In the genomic region with DNA sequence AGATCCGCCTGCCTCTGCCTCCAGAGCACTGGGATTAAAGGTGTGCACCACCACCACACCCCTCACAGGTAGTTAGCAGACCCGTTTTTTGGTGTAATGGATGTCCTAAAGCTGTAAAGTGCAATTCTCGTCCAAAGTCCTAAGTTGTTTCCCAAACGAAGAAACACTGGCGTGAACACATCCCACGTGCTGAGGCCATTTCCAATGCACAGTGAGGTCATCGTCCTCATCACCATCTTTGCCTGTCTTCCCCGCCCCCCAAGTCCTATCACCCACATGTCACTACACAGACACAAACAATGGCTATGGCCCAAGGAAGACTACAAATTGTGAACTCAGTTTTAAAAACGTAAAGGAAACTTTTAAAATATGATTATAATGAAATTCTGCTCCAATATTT, we compare ENCODE assay signal across 10 mouse cellular contexts. TPM values are rescaled to one million over a fixed set of nuclear protein-coding genes. Genes with fewer than 3 reads are reported as not detected.
A peak's percentile ranks its signal among the peaks of the same experiment; 100 is the strongest.
DNase-seq lines count a peak whose midpoint lies in the region; ATAC-seq and TF ChIP-seq lines count a peak whose summit lies in the region.
"Had no signal": no experiment of that assay in that cellular context is flagged by ENCODE, and none has a peak within 500 bp of the region (broad histone marks: within the 10 kb centered on the region; RNA-seq: fewer than 3 reads in every experiment).

No protein-coding gene starts in this region.

- TF ChIP-seq CTCF in kidney, postnatal 0 days (IDR thresholded peaks at IDR 0.05; ENCODE audit: low read depth) = no peak
- TF ChIP-seq CTCF in spleen, adult 2 months (IDR thresholded peaks at IDR 0.05; ENCODE audit: extremely low read depth, insufficient read depth, insufficient read length, insufficient replicate concordance) = no peak

- peak overlapping the region; percentile 14; the same call in 1 of the 2 replicates for H3K27ac ChIP-seq in forebrain, embryonic 13.5 days
- no peak overlapping the region for H3K27ac ChIP-seq in forebrain, embryonic 11.5 days (ENCODE audit: low read depth, low read length)
- H3K27ac ChIP-seq in kidney, postnatal 0 days = no peak overlapping the region
- 0 out of 2 replicates have a peak overlapping the region, but pooled peaks have one; percentile 31 for H3K27ac ChIP-seq in spleen, adult 2 months (ENCODE audit: insufficient read depth, low read length)
- H3K27ac ChIP-seq in neural tube, embryonic 15.5 days (replicated peaks) = no peak overlapping the region

- intact Hi-C loops in gastrocnemius, postnatal 36 days (cut with DNase I) = no loop called here

- peak overlapping the region; percentile 8; the same call in 1 of the 2 replicates for H3K4me2 ChIP-seq in forebrain, embryonic 13.5 days
- H3K4me2 ChIP-seq in forebrain, embryonic 11.5 days (ENCODE audit: low read depth, low read length, severe bottlenecking) = no peak overlapping the region
- 0 out of 2 replicates have a peak overlapping the region, but pooled peaks have one; percentile 6 for H3K4me2 ChIP-seq in kidney, postnatal 0 days (ENCODE audit: low read length)
- H3K4me2 ChIP-seq in neural tube, embryonic 15.5 days = peak overlapping the region; percentile 27

- no peak for TF ChIP-seq POLR2A in spleen, adult 2 months (IDR thresholded peaks at IDR 0.05; ENCODE audit: low read depth, low read length)

- no peaks in the 10 kb centered on the region for H3K36me3 ChIP-seq in forebrain, embryonic 13.5 days (ENCODE audit: poor library complexity, severe bottlenecking)
- no peaks in the 10 kb centered on the region for H3K36me3 ChIP-seq in forebrain, embryonic 11.5 days (ENCODE audit: control insufficient read depth, insufficient read depth, low read length)
- no peaks in the 10 kb centered on the region for H3K36me3 ChIP-seq in kidney, postnatal 0 days (ENCODE audit: insufficient read depth, low read length)
- H3K36me3 ChIP-seq in spleen, adult 2 months (ENCODE audit: control insufficient read depth, insufficient read depth, low read length) = no peaks in the 10 kb centered on the region
- H3K36me3 ChIP-seq in neural tube, embryonic 15.5 days = no peaks in the 10 kb centered on the region
- H3K36me3 ChIP-seq: embryonic facial prominence, embryonic 15.5 days had no signal

- DNase-seq in forebrain, embryonic 11.5 days (ENCODE audit: low spot score) = no peak
- no peak for DNase-seq in kidney, postnatal 0 days (ENCODE audit: low spot score)
- no peak for DNase-seq in kidney, postnatal 25 days
- DNase-seq in spleen, adult 2 months (ENCODE audit: low read depth in 1 of 2, low spot score in 2 of 2) = no peak
- no peak for DNase-seq in spleen, postnatal 10 days (ENCODE audit: low spot score in 2 of 2)
- DNase-seq in gastrocnemius, postnatal 36 days = no peak
- DNase-seq: right cerebral cortex, adult 18-20 months had no signal

- no peaks in the 10 kb centered on the region for H3K9me3 ChIP-seq in forebrain, embryonic 13.5 days (replicated peaks)
- H3K9me3 ChIP-seq in forebrain, embryonic 11.5 days (ENCODE audit: control insufficient read depth, low read length) = no peaks in the 10 kb centered on the region
- H3K9me3 ChIP-seq in kidney, postnatal 0 days (replicated peaks; ENCODE audit: low read length) = no peaks in the 10 kb centered on the region
- no peaks in the 10 kb centered on the region for H3K9me3 ChIP-seq in neural tube, embryonic 15.5 days (replicated peaks)
- H3K9me3 ChIP-seq: embryonic facial prominence, embryonic 15.5 days had no signal

- ATAC-seq in forebrain, embryonic 13.5 days = no peak
- ATAC-seq in forebrain, embryonic 11.5 days (replicated peaks; ENCODE audit: low FRiP score) = no peak
- ATAC-seq in kidney, postnatal 0 days (replicated peaks; ENCODE audit: low FRiP score, low read depth) = no peak
- no peak for ATAC-seq in neural tube, embryonic 15.5 days (ENCODE audit: low FRiP score)

- H3K4me3 ChIP-seq in forebrain, embryonic 13.5 days = no peak overlapping the region
- H3K4me3 ChIP-seq in forebrain, embryonic 11.5 days (ENCODE audit: low read depth, low read length) = no peak overlapping the region
- H3K4me3 ChIP-seq in kidney, postnatal 0 days (replicated peaks; ENCODE audit: low read depth, low read length) = no peak overlapping the region
- no peak overlapping the region for H3K4me3 ChIP-seq in spleen, adult 2 months (ENCODE audit: extremely low read depth, insufficient read depth, insufficient read length)
- 0 out of 2 replicates have a peak overlapping the region, but pooled peaks have one; percentile 3 for H3K4me3 ChIP-seq in neural tube, embryonic 15.5 days (replicated peaks)
- H3K4me3 ChIP-seq: embryonic facial prominence, embryonic 15.5 days had no signal

- 63% methylated on average over 9 of the region's 9 CpGs for WGBS in forebrain, embryonic 13.5 days
- 73% methylated on average over 9 of the region's 9 CpGs for WGBS in forebrain, embryonic 11.5 days
- 56% methylated on average over 9 of the region's 9 CpGs for WGBS in kidney, postnatal 0 days
- WGBS in spleen, adult 2 months = 77% methylated on average over 9 of the region's 9 CpGs
- 59% methylated on average over 9 of the region's 9 CpGs for WGBS in neural tube, embryonic 15.5 days

- H3K9ac ChIP-seq in forebrain, embryonic 13.5 days = 0 out of 2 replicates have a peak overlapping the region, but pooled peaks have one; percentile 26
- H3K9ac ChIP-seq in forebrain, embryonic 11.5 days (ENCODE audit: low read length) = no peak overlapping the region
- no peak overlapping the region for H3K9ac ChIP-seq in kidney, postnatal 0 days (ENCODE audit: low read depth, low read length)
- no peak overlapping the region for H3K9ac ChIP-seq in neural tube, embryonic 15.5 days (replicated peaks)
- H3K9ac ChIP-seq: embryonic facial prominence, embryonic 15.5 days had no signal

- H3K27me3 ChIP-seq in forebrain, embryonic 13.5 days = no peaks in the 10 kb centered on the region
- no peaks in the 10 kb centered on the region for H3K27me3 ChIP-seq in forebrain, embryonic 11.5 days (ENCODE audit: control insufficient read depth, insufficient read depth, low read length)
- no peaks in the 10 kb centered on the region for H3K27me3 ChIP-seq in kidney, postnatal 0 days (ENCODE audit: insufficient read depth, low read length)
- H3K27me3 ChIP-seq in spleen, adult 2 months (ENCODE audit: control insufficient read depth, insufficient read depth, low read length) = no peaks in the 10 kb centered on the region
- no peaks in the 10 kb centered on the region for H3K27me3 ChIP-seq in neural tube, embryonic 15.5 days (replicated peaks)
- H3K27me3 ChIP-seq: embryonic facial prominence, embryonic 15.5 days had no signal

- H3K4me1 ChIP-seq in forebrain, embryonic 13.5 days = peaks cover 46% of the 10 kb centered on the region
- H3K4me1 ChIP-seq in forebrain, embryonic 11.5 days (replicated peaks; ENCODE audit: control insufficient read depth, insufficient read depth, low read length) = peaks cover 6% of the 10 kb centered on the region; the same call in 1 of the 2 replicates
- peaks cover 27% of the 10 kb centered on the region for H3K4me1 ChIP-seq in kidney, postnatal 0 days (replicated peaks; ENCODE audit: insufficient read depth, low read length)
- peaks cover 19% of the 10 kb centered on the region; the same call in 1 of the 2 replicates for H3K4me1 ChIP-seq in spleen, adult 2 months (ENCODE audit: control insufficient read depth, insufficient read depth, insufficient read length)
- peaks cover 41% of the 10 kb centered on the region for H3K4me1 ChIP-seq in neural tube, embryonic 15.5 days

RNA-seq across cellular contexts. Expression of a gene that starts 4.0 kb away (rescaled TPM):
- 71.5 and 74.5 TPM in 2 replicates for polyA plus RNA-seq in forebrain, embryonic 13.5 days (2015; fragmentation: Nextera tagmentation; extraction: Ambion mirVana)
- 83.7 and 84.2 TPM in 2 replicates for polyA plus RNA-seq in forebrain, embryonic 11.5 days (2014; fragmentation: Nextera tagmentation; extraction: Ambion mirVana)
- polyA plus RNA-seq in kidney, postnatal 0 days (2015; fragmentation: Nextera tagmentation; extraction: Ambion mirVana) = 100 and 104 TPM in 2 replicates
- polyA plus RNA-seq in spleen, adult 2 months (2012; rRNA removed) = 47.2 and 57.5 TPM in 2 replicates
- polyA plus RNA-seq in neural tube, embryonic 15.5 days (2015; fragmentation: Nextera tagmentation; extraction: Ambion mirVana) = 98.3 and 98.4 TPM in 2 replicates
- 100 to 1,000 TPM; 103 to 116 TPM for total RNA-seq in gastrocnemius, postnatal 36 days (2021)

Comparison
In these comparisons a context has a peak if more than half of its experiments do, and no peak if none do; other contexts are left out.
1. H3K27ac ChIP-seq: peak in forebrain, embryonic 13.5 days (single experiment) and spleen, adult 2 months (single experiment); none in forebrain, embryonic 11.5 days (single experiment), kidney, postnatal 0 days (single experiment) and neural tube, embryonic 15.5 days (single experiment).